Mouse (Mus musculus): ENCODE measurements around the gene Foxc2. TPM values are rescaled to one million over a fixed set of nuclear protein-coding genes. Genes with fewer than 3 reads are reported as not detected.
A peak's percentile ranks its signal among the peaks of the same experiment; 100 is the strongest.

The Foxc2 gene
- polyA plus RNA-seq, 1 experiment from 2014 or later = 1.5 TPM

GRCm38 (mm10) chr8:121113261-121113660 is 2.7 kb upstream of the Foxc2 start:
- no peaks in the 10 kb centered on the region for H3K36me3 ChIP-seq (ENCODE audit: control insufficient read depth, insufficient read depth, low read length)
- WGBS = under 1% methylated on average over 21 of the region's 21 CpGs
- peak; percentile 96 for DNase-seq
- no peaks in the 10 kb centered on the region for H3K9me3 ChIP-seq (ENCODE audit: control insufficient read depth, low read length)
- peaks cover 57% of the 10 kb centered on the region for H3K27me3 ChIP-seq (ENCODE audit: control insufficient read depth, insufficient read depth, low read length)
- no peak overlapping the region for H3K4me3 ChIP-seq (replicated peaks; ENCODE audit: low read depth, low read length)
- no peak overlapping the region for H3K27ac ChIP-seq (replicated peaks; ENCODE audit: low read depth, low read length)
- H3K4me2 ChIP-seq (ENCODE audit: low read length) = no peak overlapping the region
- H3K4me1 ChIP-seq (ENCODE audit: control insufficient read depth, insufficient read depth, low read length) = peaks cover 3% of the 10 kb centered on the region; the same call in 1 of the 2 replicates
- peak; percentile 22; the same call in 1 of the 2 replicates for ATAC-seq (ENCODE audit: low FRiP score, low TSS enrichment)
- no peak overlapping the region for H3K9ac ChIP-seq (replicated peaks; ENCODE audit: low read length)

DNA sequence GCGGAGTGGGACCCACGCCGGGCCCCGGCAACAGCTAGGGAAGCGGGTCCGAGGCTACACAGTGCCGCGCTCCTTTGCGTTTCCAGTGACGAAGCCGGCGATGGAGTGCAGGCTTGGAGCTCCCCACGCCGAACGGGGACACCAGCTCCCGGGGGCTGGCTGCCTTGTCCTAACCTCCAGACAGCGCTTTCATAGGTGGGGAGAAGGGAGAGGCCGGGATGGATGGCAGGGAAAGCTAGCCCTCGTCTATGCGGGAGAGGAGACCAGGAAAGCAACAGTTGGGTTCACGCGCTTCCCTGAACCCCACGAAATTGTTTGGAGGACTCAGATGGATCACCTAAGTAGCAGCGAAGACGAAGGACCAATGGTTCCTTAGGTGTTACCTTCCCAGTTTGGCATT is 835 bp upstream of the Foxc2 start:
- no peak overlapping the region for H3K9ac ChIP-seq (replicated peaks; ENCODE audit: low read length)
- no peak overlapping the region for H3K4me2 ChIP-seq (ENCODE audit: low read length)
- H3K27ac ChIP-seq (replicated peaks; ENCODE audit: low read depth, low read length) = no peak overlapping the region
- H3K4me1 ChIP-seq (ENCODE audit: control insufficient read depth, insufficient read depth, low read length) = peaks cover 3% of the 10 kb centered on the region; the same call in 1 of the 2 replicates
- under 1% methylated on average over 25 of the region's 25 CpGs for WGBS
- no peak overlapping the region for H3K4me3 ChIP-seq (replicated peaks; ENCODE audit: low read depth, low read length)
- no peak for ATAC-seq (ENCODE audit: low FRiP score, low TSS enrichment)
- no peaks in the 10 kb centered on the region for H3K36me3 ChIP-seq (ENCODE audit: control insufficient read depth, insufficient read depth, low read length)
- no peak for DNase-seq
- H3K27me3 ChIP-seq (ENCODE audit: control insufficient read depth, insufficient read depth, low read length) = peaks cover 76% of the 10 kb centered on the region
- no peaks in the 10 kb centered on the region for H3K9me3 ChIP-seq (ENCODE audit: control insufficient read depth, low read length)

GRCm38 (mm10) chr8:121116591-121117185 is 717 bp downstream of the Foxc2 start:
- Histone ChIP-seq H3K4me3 (replicated peaks; ENCODE audit: low read depth, low read length) (peak overlapping the region; percentile 28), H3K9ac (replicated peaks; ENCODE audit: low read length) (0 out of 2 replicates have a peak overlapping the region, but pooled peaks have one; percentile 7), H3K9me3 (ENCODE audit: control insufficient read depth, low read length) (no peaks in the 10 kb centered on the region), H3K27me3 (ENCODE audit: control insufficient read depth, insufficient read depth, low read length) (peaks cover 88% of the 10 kb centered on the region), H3K36me3 (ENCODE audit: control insufficient read depth, insufficient read depth, low read length) (no peaks in the 10 kb centered on the region), H3K4me2 (ENCODE audit: low read length) (peak overlapping the region; percentile 49), H3K4me1 (ENCODE audit: control insufficient read depth, insufficient read depth, low read length) (peaks cover 3% of the 10 kb centered on the region; the same call in 1 of the 2 replicates), H3K27ac (replicated peaks; ENCODE audit: low read depth, low read length) (no peak overlapping the region)
- no peak for DNase-seq
- 0 out of 2 replicates have a peak, but pooled peaks have one; percentile 8 for ATAC-seq (ENCODE audit: low FRiP score, low TSS enrichment)
- under 1% methylated on average over 55 of the region's 55 CpGs for WGBS

- Histone ChIP-seq H3K27me3 (ENCODE audit: control insufficient read depth, insufficient read depth, low read length) (peaks cover 88% of the 10 kb centered on the region), H3K4me1 (ENCODE audit: control insufficient read depth, insufficient read depth, low read length) (peaks cover 3% of the 10 kb centered on the region; the same call in 1 of the 2 replicates), H3K27ac (replicated peaks; ENCODE audit: low read depth, low read length) (no peak overlapping the region), H3K36me3 (ENCODE audit: control insufficient read depth, insufficient read depth, low read length) (no peaks in the 10 kb centered on the region), H3K9me3 (ENCODE audit: control insufficient read depth, low read length) (no peaks in the 10 kb centered on the region), H3K9ac (replicated peaks; ENCODE audit: low read length) (no peak overlapping the region), H3K4me2 (ENCODE audit: low read length) (peak overlapping the region; percentile 25; the same call in 1 of the 2 replicates), H3K4me3 (replicated peaks; ENCODE audit: low read depth, low read length) (peak overlapping the region; percentile 28; the same call in 1 of the 2 replicates)
- ATAC-seq (ENCODE audit: low FRiP score, low TSS enrichment) (no peak), DNase-seq (peak; percentile 59)
- WGBS = under 1% methylated on average over 62 of the region's 62 CpGs
Measured at GRCm38 (mm10) chr8:121117186-121117651, 1.2 kb downstream of the Foxc2 start.

DNA sequence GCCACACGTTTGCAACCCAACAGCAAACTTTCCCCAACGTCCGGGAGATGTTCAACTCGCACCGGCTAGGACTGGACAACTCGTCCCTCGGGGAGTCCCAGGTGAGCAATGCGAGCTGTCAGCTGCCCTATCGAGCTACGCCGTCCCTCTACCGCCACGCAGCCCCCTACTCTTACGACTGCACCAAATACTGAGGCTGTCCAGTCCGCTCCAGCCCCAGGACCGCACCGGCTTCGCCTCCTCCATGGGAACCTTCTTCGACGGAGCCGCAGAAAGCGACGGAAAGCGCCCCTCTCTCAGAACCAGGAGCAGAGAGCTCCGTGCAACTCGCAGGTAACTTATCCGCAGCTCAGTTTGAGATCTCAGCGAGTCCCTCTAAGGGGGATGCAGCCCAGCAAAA is 1.9 kb downstream of the Foxc2 start:
- H3K4me2 ChIP-seq (ENCODE audit: low read length) = no peak overlapping the region; the same call in 1 of the 2 replicates
- H3K9me3 ChIP-seq (ENCODE audit: control insufficient read depth, low read length) = no peaks in the 10 kb centered on the region
- DNase-seq (no peak), ATAC-seq (ENCODE audit: low FRiP score, low TSS enrichment) (no peak)
- under 1% methylated on average over 28 of the region's 28 CpGs for WGBS
- H3K36me3 ChIP-seq (ENCODE audit: control insufficient read depth, insufficient read depth, low read length) = no peaks in the 10 kb centered on the region
- peaks cover 95% of the 10 kb centered on the region for H3K27me3 ChIP-seq (ENCODE audit: control insufficient read depth, insufficient read depth, low read length)
- H3K4me3 ChIP-seq (replicated peaks; ENCODE audit: low read depth, low read length) = no peak overlapping the region
- no peak overlapping the region for H3K9ac ChIP-seq (replicated peaks; ENCODE audit: low read length)
- H3K27ac ChIP-seq (replicated peaks; ENCODE audit: low read depth, low read length) = no peak overlapping the region
- peaks cover 3% of the 10 kb centered on the region; the same call in 1 of the 2 replicates for H3K4me1 ChIP-seq (ENCODE audit: control insufficient read depth, insufficient read depth, low read length)

DNA sequence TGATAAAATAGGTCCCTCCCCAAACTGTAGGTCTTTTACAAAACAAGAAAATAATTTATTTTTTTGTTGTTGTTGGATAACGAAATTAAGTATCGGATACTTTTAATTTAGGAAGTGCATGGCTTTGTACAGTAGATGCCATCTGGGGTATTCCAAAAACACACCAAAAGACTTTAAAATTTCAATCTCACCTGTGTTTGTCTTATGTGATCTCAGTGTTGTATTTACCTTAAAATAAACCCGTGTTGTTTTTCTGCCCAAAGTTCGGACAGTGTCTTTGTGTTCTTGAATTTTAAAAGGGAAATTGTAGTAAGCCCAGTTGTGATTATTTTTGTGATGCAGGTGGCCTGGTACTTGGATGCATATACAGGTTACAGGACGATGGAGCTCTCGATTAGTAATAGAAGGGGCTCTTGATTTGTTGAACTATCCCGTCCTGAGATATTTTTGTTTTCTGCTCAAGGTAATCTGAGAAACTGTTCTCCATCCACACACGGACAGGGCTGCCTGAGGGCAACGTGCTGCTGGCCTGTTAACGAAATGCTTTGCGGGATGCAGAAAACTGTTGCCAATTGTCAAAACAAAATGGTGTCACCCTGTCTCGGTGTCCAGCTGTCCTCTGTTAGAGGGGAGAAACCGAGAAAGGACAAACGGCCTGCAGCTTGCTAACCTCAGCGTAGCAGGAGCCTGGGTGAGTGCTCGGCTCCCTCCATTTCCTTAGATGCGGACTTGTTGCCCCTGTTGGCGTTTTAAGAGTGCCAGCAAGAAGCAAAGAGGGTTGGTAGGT is 2.9 kb downstream of the Foxc2 start:
- H3K9ac ChIP-seq (replicated peaks; ENCODE audit: low read length) = no peak overlapping the region
- H3K4me3 ChIP-seq (replicated peaks; ENCODE audit: low read depth, low read length) = no peak overlapping the region
- peak; percentile 45 for DNase-seq
- peaks cover 99% of the 10 kb centered on the region for H3K27me3 ChIP-seq (ENCODE audit: control insufficient read depth, insufficient read depth, low read length)
- no peaks in the 10 kb centered on the region for H3K36me3 ChIP-seq (ENCODE audit: control insufficient read depth, insufficient read depth, low read length)
- WGBS = 2% methylated on average over 18 of the region's 18 CpGs
- H3K4me1 ChIP-seq (ENCODE audit: control insufficient read depth, insufficient read depth, low read length) = peaks cover 3% of the 10 kb centered on the region; the same call in 1 of the 2 replicates
- H3K9me3 ChIP-seq (ENCODE audit: control insufficient read depth, low read length) = no peaks in the 10 kb centered on the region
- no peak overlapping the region for H3K27ac ChIP-seq (replicated peaks; ENCODE audit: low read depth, low read length)
- H3K4me2 ChIP-seq (ENCODE audit: low read length) = no peak overlapping the region
- no peak for ATAC-seq (ENCODE audit: low FRiP score, low TSS enrichment)

GRCm38 (mm10) chr8:121119635-121120455 is 3.9 kb downstream of the Foxc2 start:
- H3K36me3 ChIP-seq (ENCODE audit: control insufficient read depth, insufficient read depth, low read length) = no peaks in the 10 kb centered on the region
- peaks cover 98% of the 10 kb centered on the region for H3K27me3 ChIP-seq (ENCODE audit: control insufficient read depth, insufficient read depth, low read length)
- WGBS = 2% methylated on average over 12 of the region's 12 CpGs
- no peak overlapping the region for H3K4me3 ChIP-seq (replicated peaks; ENCODE audit: low read depth, low read length)
- H3K9me3 ChIP-seq (ENCODE audit: control insufficient read depth, low read length) = no peaks in the 10 kb centered on the region
- H3K27ac ChIP-seq (replicated peaks; ENCODE audit: low read depth, low read length) = no peak overlapping the region
- H3K4me1 ChIP-seq (ENCODE audit: control insufficient read depth, insufficient read depth, low read length) = peaks cover 3% of the 10 kb centered on the region; the same call in 1 of the 2 replicates
- ATAC-seq (ENCODE audit: low FRiP score, low TSS enrichment) (no peak), DNase-seq (no peak)
- H3K4me2 ChIP-seq (ENCODE audit: low read length) = no peak overlapping the region
- no peak overlapping the region for H3K9ac ChIP-seq (replicated peaks; ENCODE audit: low read length)

All from midbrain, embryonic 14.5 days (tissue).